Mouse (Mus musculus) forebrain, embryonic 15.5 days (tissue): Measurements from ENCODE around the gene Ppp2r3a. TPM values are rescaled to one million over a fixed set of nuclear protein-coding genes. Genes with fewer than 3 reads are reported as not detected.

Experiments
- ATAC-seq: fragments of 200-750 bp; cut with Nextera tagmentation; replicated peaks from 2 replicates; pipeline ENCODE4 v1.8.0; 2017; ENCODE audit warnings: mild to moderate bottlenecking, moderate TSS enrichment, moderate library complexity
- H3K27ac ChIP-seq: fragments of 300-500 bp; sonication (generic); replicated peaks from 2 replicates; pipeline ENCODE4 v1.5.1; 2015; ENCODE audit warnings: mild to moderate bottlenecking, inconsistent platforms
- H3K27me3 ChIP-seq: fragments of 300-500 bp; sonication (generic); 2 replicates; pipeline ENCODE4 v1.6.1; 2015; ENCODE audit warnings: inconsistent platforms
- H3K36me3 ChIP-seq: fragments of 300-500 bp; sonication (generic); 2 replicates; pipeline ENCODE4 v1.6.1; 2015; ENCODE audit warnings: mild to moderate bottlenecking, inconsistent platforms
- H3K4me1 ChIP-seq: fragments of 300-500 bp; sonication (generic); 2 replicates; pipeline ENCODE4 v1.6.1; 2015; ENCODE audit warnings: inconsistent platforms
- H3K4me2 ChIP-seq: fragments of 300-500 bp; sonication (generic); replicated peaks from 2 replicates; pipeline ENCODE4 v1.6.1; 2015; ENCODE audit warnings: mild to moderate bottlenecking, inconsistent platforms
- H3K4me3 ChIP-seq: fragments of 300-500 bp; sonication (generic); 2 replicates; pipeline ENCODE4 v1.5.1; 2015; ENCODE audit warnings: mild to moderate bottlenecking, inconsistent platforms
- H3K9ac ChIP-seq: fragments of 300-500 bp; sonication (generic); replicated peaks from 2 replicates; pipeline ENCODE4 v1.6.1; 2015; ENCODE audit warnings: mild to moderate bottlenecking, inconsistent platforms
- H3K9me3 ChIP-seq: fragments of 300-500 bp; sonication (generic); 2 replicates; pipeline ENCODE4 v1.6.1; 2016; ENCODE audit warnings: inconsistent platforms
- WGBS: fragments of 180-500 bp; shearing (Covaris S2); methylation state at CpG from one replicate; pipeline ENCODE4 v1.1.7; 2015; ENCODE audit warnings: mixed read lengths; 5-methylcytosine and 5-hydroxymethylcytosine counted together
- polyA plus RNA-seq: library from polyadenylated mRNA; unstranded; fragments of >200 nt; fragmentation: Nextera tagmentation; extraction: Ambion mirVana; gene quantifications from 2 replicates; pipeline ENCODE4 v1.2.1, GENCODE M21; 2015

Ppp2r3a gene
- polyA plus RNA-seq, 1 experiment from 2014 or later = 21.8 TPM

DNA sequence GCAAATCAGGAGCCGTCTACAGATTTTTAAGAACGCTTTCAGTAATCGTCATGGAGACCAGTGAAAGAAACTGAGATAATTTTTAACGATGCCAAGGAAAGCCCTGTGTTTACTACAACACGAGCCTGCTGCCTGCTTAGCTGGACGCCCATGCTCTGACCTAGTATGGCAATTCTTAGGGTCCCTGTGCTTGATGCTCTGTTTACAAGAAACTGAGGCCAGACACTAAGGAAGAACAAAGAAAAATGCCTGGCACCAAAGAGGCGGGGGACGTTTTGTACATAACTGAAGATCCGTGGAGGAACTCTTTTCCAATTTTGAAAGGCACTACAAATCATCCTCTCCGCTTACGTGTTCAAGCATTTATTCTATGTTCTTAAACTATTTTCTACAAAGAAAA lies 1.1 kb downstream of the Ppp2r3a start:
- no peaks in the 10 kb centered on the region for H3K9me3 ChIP-seq
- H3K27ac ChIP-seq = peak overlapping the region; percentile 93
- H3K4me3 ChIP-seq = peak overlapping the region; percentile 68
- H3K27me3 ChIP-seq = no peaks in the 10 kb centered on the region
- peaks cover 26% of the 10 kb centered on the region for H3K4me1 ChIP-seq
- under 1% methylated on average over 11 of the region's 11 CpGs for WGBS
- no peak for ATAC-seq
- peak overlapping the region; percentile 81 for H3K9ac ChIP-seq
- no peaks in the 10 kb centered on the region for H3K36me3 ChIP-seq
- H3K4me2 ChIP-seq = peak overlapping the region; percentile 52

DNA sequence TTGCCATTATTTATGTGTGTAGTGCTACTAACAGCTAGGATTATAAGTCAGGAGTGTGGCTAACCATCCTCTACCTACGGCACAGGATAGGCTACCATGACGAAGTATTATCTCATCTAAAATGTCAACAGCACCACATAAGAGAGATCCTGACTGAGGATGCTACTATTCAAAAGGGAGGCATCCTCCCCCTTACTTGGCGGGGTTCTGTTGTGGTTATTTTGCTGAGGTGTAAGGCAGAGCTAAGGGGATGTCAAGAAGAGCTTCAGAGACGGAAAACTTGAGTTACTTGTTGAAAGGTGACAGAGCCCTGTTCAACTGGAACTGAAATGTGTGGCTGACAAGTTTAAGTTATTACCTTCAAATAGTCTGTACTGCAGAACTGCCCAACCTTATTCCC lies 2.0 kb downstream of the Ppp2r3a start:
- Histone ChIP-seq H3K4me3 (peak overlapping the region; percentile 68), H3K4me1 (peaks cover 26% of the 10 kb centered on the region), H3K36me3 (no peaks in the 10 kb centered on the region), H3K9ac (0 out of 2 replicates have a peak overlapping the region, but pooled peaks have one; percentile 81), H3K9me3 (no peaks in the 10 kb centered on the region), H3K27ac (no peak overlapping the region), H3K4me2 (peak overlapping the region; percentile 52), H3K27me3 (no peaks in the 10 kb centered on the region)
- WGBS = 73% methylated on average over 4 of the region's 4 CpGs
- no peak for ATAC-seq

DNA sequence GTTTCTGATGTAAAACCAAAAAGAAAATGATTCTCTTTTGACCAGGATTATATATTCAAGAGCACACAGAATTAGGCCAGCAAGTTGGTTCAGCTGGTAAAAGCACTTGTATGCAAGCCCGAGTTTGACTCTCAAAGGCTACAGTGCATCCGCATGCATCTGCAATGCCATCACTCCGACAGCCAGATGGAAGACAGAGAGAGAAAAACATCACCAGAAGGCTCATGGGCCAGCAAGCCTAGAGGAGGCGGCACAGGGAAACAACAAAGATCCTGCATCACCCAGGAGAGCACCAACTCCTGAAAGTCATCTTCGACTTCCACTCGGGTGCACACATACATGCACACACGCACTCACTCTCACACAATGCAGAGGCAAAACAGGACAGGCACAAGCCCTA lies 4.1 kb downstream of the Ppp2r3a start:
- Histone ChIP-seq H3K9ac (no peak overlapping the region), H3K4me2 (no peak overlapping the region), H3K4me3 (no peak overlapping the region), H3K4me1 (peaks cover 30% of the 10 kb centered on the region), H3K27ac (no peak overlapping the region), H3K9me3 (no peaks in the 10 kb centered on the region), H3K27me3 (no peaks in the 10 kb centered on the region), H3K36me3 (no peaks in the 10 kb centered on the region)
- ATAC-seq = no peak
- WGBS = 56% methylated on average over 7 of the region's 7 CpGs

DNA sequence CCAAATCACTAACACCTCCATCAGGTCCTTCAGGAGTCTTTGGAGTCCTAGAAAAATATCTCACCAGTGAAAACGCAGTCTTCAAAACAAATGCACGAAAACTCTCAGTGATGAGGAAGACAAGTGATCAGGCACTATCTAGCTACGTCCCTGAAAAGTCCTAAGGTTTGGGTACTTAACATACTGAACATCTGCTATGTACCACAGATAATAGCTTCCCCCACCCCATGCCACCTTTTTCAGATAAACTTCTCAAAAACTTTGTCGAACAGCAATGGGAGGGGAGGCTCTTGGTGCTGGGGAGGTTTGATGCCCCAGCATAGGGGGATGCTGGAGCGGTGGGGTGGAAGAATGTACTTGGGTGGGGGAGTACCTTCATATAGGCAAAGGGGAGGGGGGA lies 6.1 kb downstream of the Ppp2r3a start:
- ATAC-seq = no peak
- Histone ChIP-seq H3K4me1 (peaks cover 27% of the 10 kb centered on the region), H3K4me3 (no peak overlapping the region), H3K9ac (no peak overlapping the region), H3K4me2 (no peak overlapping the region), H3K36me3 (no peaks in the 10 kb centered on the region), H3K27ac (no peak overlapping the region), H3K9me3 (no peaks in the 10 kb centered on the region), H3K27me3 (no peaks in the 10 kb centered on the region)
- WGBS = 95% methylated on average over 5 of the region's 5 CpGs

DNA sequence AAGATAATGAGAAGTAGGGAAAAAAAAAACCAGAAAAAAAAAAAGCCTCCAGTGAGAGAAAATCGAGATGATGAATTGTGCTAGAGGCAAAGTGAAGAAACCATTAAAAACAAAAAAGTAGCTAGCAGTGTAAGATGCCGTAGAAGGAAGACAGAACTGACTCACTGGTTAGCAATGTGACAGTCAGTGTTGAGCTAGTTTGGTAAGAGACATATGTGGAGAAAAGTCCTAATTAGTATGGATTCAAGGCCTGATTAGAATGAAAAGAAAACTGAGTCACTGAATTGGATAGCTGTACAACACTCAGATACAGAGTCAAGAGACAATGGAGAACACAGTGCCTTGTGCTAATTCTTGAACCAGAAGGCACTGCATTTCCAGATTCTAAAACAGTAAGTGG lies 7.9 kb downstream of the Ppp2r3a start:
- 57% methylated on average over 2 of the region's 2 CpGs for WGBS
- Histone ChIP-seq H3K36me3 (no peaks in the 10 kb centered on the region), H3K4me2 (no peak overlapping the region), H3K9ac (no peak overlapping the region), H3K4me3 (no peak overlapping the region), H3K27ac (no peak overlapping the region), H3K9me3 (no peaks in the 10 kb centered on the region), H3K4me1 (peaks cover 13% of the 10 kb centered on the region; the same call in 1 of the 2 replicates), H3K27me3 (no peaks in the 10 kb centered on the region)
- ATAC-seq = no peak

DNA sequence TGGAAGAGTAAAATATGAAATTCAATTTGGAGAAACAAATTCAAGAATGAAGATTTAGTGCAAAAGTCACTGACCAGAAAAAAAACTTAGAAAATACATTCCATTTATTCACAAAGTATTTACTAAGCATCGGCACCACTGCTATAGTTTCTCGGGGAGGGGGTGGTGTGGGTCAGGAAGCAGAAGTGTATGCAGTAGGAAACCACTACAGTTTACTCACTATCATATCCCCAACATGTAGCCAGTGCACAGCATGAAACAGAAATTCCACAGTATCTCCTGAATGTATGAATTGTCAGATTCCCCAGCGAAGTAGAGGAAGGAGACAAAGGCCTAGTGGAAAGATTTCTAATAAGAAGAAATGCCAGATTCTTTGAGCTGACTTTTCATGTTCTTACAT lies 11.4 kb downstream of the Ppp2r3a start:
- no peaks in the 10 kb centered on the region for H3K27me3 ChIP-seq
- H3K36me3 ChIP-seq = no peaks in the 10 kb centered on the region
- H3K9ac ChIP-seq = no peak overlapping the region
- no peak overlapping the region for H3K4me3 ChIP-seq
- H3K4me1 ChIP-seq = 0 out of 2 replicates have a peak, but pooled peaks cover 4% of the 10 kb centered on the region
- H3K4me2 ChIP-seq = no peak overlapping the region
- WGBS = 86% methylated on average over 3 of the region's 3 CpGs
- H3K27ac ChIP-seq = no peak overlapping the region
- H3K9me3 ChIP-seq = no peaks in the 10 kb centered on the region
- ATAC-seq = no peak

DNA sequence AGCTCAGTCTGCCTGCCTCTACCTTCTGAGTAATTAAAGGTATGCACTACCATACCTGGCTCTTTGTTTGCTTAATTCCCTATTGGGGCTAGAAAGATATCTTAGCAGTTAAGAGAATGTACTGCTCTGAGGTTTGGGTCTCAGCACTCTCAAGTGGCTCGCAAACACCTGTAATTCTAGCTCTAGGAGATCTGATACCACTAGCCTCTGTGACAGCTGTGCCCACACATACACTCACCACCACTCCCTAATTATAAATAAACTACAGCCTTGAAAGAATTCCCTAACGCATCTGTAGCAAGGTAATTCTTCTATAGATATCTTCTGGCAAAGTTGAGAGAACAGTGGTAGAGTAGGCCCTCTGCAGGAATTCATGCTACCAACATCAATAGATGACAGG lies 15.8 kb downstream of the Ppp2r3a start:
- no peak overlapping the region for H3K27ac ChIP-seq
- no peaks in the 10 kb centered on the region for H3K27me3 ChIP-seq
- no peak overlapping the region for H3K4me3 ChIP-seq
- H3K9ac ChIP-seq = no peak overlapping the region
- 97% methylated on average over 2 of the region's 2 CpGs for WGBS
- no peaks in the 10 kb centered on the region for H3K9me3 ChIP-seq
- ATAC-seq = no peak
- no peak overlapping the region for H3K4me2 ChIP-seq
- no peaks in the 10 kb centered on the region for H3K36me3 ChIP-seq
- no peaks in the 10 kb centered on the region for H3K4me1 ChIP-seq

DNA sequence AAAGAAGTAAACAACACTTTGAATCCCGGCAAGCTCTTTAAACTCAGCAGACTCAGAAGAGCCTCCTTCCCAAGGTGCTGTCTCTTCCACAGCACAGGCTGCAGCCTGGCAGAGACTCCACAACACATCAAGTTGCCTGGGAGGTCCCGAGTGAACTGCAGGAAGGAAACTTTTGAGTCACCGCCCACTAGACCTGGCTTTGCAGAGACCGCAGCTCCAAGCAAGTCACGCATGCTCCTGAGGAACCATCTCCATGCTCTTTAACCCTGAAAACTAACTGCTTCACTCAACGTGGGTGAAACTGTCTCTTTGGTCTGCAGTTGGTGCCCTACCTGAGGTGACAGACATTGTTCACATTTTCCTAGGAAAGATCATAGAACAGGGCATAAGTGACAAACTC lies 19.6 kb downstream of the Ppp2r3a start:
- Histone ChIP-seq H3K4me1 (no peaks in the 10 kb centered on the region), H3K9me3 (no peaks in the 10 kb centered on the region), H3K36me3 (no peaks in the 10 kb centered on the region), H3K27me3 (no peaks in the 10 kb centered on the region), H3K27ac (no peak overlapping the region), H3K4me2 (no peak overlapping the region), H3K4me3 (no peak overlapping the region), H3K9ac (no peak overlapping the region)
- WGBS = 82% methylated on average over 6 of the region's 6 CpGs
- no peak for ATAC-seq

DNA sequence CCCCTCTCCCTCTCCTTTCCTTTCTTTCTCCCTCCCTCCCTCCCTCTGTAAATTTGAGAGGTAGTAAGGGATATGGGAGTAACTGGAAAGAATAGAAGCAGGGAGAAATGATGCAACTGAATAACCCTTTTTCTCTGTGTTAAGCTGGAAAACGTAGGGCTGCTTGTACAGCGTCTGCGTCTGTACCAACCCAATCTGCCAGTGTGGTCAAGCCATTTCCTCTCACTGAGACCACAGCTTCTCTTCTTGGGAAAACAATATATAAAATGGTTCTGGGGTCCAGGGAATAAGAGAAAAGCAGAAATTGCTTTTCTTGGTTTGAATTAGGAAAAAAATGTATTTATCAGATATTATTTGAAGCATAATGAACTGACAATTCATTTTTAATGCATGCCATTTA lies 21.6 kb downstream of the Ppp2r3a start:
- Histone ChIP-seq H3K4me1 (no peaks in the 10 kb centered on the region), H3K9ac (no peak overlapping the region), H3K27me3 (no peaks in the 10 kb centered on the region), H3K4me2 (no peak overlapping the region), H3K27ac (no peak overlapping the region), H3K9me3 (no peaks in the 10 kb centered on the region), H3K36me3 (no peaks in the 10 kb centered on the region), H3K4me3 (no peak overlapping the region)
- WGBS = 88% methylated on average over 3 of the region's 3 CpGs
- no peak for ATAC-seq

DNA sequence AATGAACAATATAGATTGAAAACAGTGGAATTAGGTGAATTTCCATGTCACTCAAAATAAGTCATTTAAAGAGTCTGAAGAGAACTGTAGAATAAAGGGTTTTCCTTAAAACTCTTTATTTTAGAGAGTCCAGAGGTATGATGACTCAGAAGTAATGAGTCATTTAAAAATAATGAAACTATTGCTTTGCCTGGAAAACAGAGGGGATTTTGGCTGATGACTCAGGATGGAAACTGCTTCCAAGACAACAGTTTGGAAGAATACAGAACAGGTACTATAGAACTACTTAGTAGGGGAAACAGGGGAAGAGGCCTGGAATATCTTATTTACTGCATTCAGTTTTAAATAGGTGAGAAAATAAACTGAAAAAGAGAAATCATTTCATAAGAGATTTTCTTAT lies 22.7 kb downstream of the Ppp2r3a start:
- Histone ChIP-seq H3K27ac (no peak overlapping the region), H3K27me3 (no peaks in the 10 kb centered on the region), H3K4me1 (no peaks in the 10 kb centered on the region), H3K4me3 (no peak overlapping the region), H3K4me2 (no peak overlapping the region), H3K36me3 (no peaks in the 10 kb centered on the region), H3K9ac (no peak overlapping the region), H3K9me3 (no peaks in the 10 kb centered on the region)
- no peak for ATAC-seq

DNA sequence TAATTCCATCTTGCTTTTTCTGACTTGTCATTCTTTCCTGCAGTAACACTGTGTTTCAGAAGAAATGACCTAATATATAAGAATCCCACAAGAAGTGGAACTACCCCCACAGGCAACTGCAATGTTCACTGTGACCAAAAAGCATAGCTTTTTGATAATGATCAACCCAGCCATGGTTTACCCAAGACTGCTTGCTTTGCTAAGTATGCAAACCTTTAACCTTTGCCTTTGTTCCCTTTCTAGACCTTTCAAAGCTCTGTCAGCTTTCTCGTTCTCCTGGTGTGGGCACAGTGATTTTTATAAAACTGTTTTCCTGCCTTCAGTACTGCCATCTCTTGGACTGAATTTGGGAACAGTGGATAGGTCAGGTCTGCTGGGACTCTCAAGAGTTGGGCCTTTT lies 43.6 kb downstream of the Ppp2r3a start:
- Histone ChIP-seq H3K27me3 (no peaks in the 10 kb centered on the region), H3K36me3 (no peaks in the 10 kb centered on the region), H3K27ac (no peak overlapping the region), H3K9me3 (no peaks in the 10 kb centered on the region), H3K4me3 (no peak overlapping the region), H3K9ac (no peak overlapping the region), H3K4me2 (no peak overlapping the region), H3K4me1 (0 out of 2 replicates have a peak, but pooled peaks cover 2% of the 10 kb centered on the region)
- no peak for ATAC-seq
- 57% methylated on average over 1 of the region's 1 CpGs for WGBS

DNA sequence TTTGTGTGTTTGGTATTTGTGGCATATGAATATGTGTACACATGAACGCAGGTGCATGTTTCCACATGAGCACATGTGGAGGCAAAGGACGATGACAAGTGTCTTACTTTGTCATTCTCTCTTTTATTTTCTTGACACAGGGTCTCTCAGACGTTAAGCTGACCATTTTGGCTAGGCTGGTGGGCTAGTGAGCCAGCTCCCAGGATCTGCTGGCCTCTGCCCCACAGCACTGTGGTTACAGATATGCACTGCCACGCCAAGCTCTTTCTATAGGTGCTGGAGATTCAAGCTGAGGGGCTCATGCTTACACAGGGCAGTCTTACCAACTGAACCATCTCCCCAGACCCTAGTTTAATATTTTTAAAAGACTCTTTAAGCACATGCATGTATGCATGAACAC lies 45.1 kb downstream of the Ppp2r3a start:
- no peak for ATAC-seq
- WGBS = 75% methylated on average over 4 of the region's 4 CpGs
- H3K36me3 ChIP-seq = no peaks in the 10 kb centered on the region

DNA sequence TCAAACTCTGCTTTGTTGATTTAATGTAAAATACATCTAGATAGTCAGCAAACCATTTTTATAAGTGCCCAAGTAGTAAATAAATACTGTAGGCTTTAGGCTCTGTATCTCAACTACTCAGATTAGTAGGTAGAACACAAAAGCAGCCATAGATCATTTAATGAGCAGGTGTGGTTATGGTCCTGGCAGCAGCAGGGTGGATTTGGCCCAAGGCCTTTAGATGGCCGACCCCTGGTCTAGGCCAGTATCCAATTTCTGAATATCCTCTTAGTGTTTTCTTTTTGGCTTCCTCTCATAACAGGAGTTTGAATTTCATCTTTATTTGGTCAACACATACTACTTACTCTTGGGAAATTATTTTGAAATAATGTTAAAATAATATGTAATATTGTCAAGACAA lies 46.4 kb downstream of the Ppp2r3a start:
- Histone ChIP-seq H3K36me3 (no peaks in the 10 kb centered on the region), H3K9ac (no peak overlapping the region), H3K27ac (no peak overlapping the region), H3K4me1 (peaks cover 10% of the 10 kb centered on the region; the same call in 1 of the 2 replicates), H3K4me2 (no peak overlapping the region), H3K9me3 (no peaks in the 10 kb centered on the region), H3K4me3 (no peak overlapping the region), H3K27me3 (no peaks in the 10 kb centered on the region)
- 60% methylated on average over 1 of the region's 1 CpGs for whole genome bisulfite sequencing
- no peak for ATAC-seq

More for the DNA sequence above, 45.1 kb downstream of the Ppp2r3a start:
- Histone ChIP-seq H3K4me1 (0 out of 2 replicates have a peak, but pooled peaks cover 2% of the 10 kb centered on the region), H3K9me3 (no peaks in the 10 kb centered on the region), H3K27me3 (no peaks in the 10 kb centered on the region), H3K4me3 (no peak overlapping the region), H3K9ac (no peak overlapping the region), H3K4me2 (no peak overlapping the region), H3K27ac (no peak overlapping the region)
